Mouse (Mus musculus) olfactory bulb, adult 2 months (tissue): ENCODE measurements around the gene Crhr1. TPM values are rescaled to one million over a fixed set of nuclear protein-coding genes. Genes with fewer than 3 reads are reported as not detected.

Experiments
- H3K27ac ChIP-seq: fragments of 200-500 bp; 2 replicates; pipeline ENCODE4 v1.5.1; 2012; ENCODE audit warnings: low read depth, low read length; ENCODE audit not compliant: insufficient read depth
- H3K4me1 ChIP-seq: fragments of 200-500 bp; 2 replicates; pipeline ENCODE4 v1.6.1; 2012; ENCODE audit warnings: low read length; ENCODE audit not compliant: control insufficient read depth, insufficient read depth
- H3K4me3 ChIP-seq: fragments of 200-500 bp; 2 replicates; pipeline ENCODE4 v1.5.1; 2012; ENCODE audit warnings: mild to moderate bottlenecking, low read depth, low read length, moderate library complexity; ENCODE audit not compliant: insufficient read depth
- CTCF ChIP-seq: fragments of 200-500 bp; IDR thresholded peaks from 2 replicates; pipeline ENCODE4 v1.5.1; 2012; ENCODE audit warnings: low read depth, mild to moderate bottlenecking, low read length, moderate library complexity; ENCODE audit not compliant: insufficient read depth
- POLR2A ChIP-seq: fragments of 200-500 bp; IDR thresholded peaks from 2 replicates; pipeline ENCODE4 v1.6.1; 2012; ENCODE audit warnings: mild to moderate bottlenecking, low read depth, low read length, moderate library complexity; ENCODE audit not compliant: insufficient read depth
- WGBS: fragments of 180-500 bp; shearing (Covaris S2); methylation state at CpG from one replicate; pipeline ENCODE4 v1.1.7; 2018; 5-methylcytosine and 5-hydroxymethylcytosine counted together
- polyA plus RNA-seq: library from polyadenylated mRNA; stranded (reverse); fragments of >200 nt; gene quantifications from 2 replicates; pipeline ENCODE4 v1.2.4, GENCODE M21; 2012; ENCODE audit warnings: low replicate concordance; ENCODE audit not compliant: missing spikeins, insufficient read depth, insufficient read length

Gene Crhr1
- polyA plus RNA-seq = not detected in 2 replicates

DNA sequence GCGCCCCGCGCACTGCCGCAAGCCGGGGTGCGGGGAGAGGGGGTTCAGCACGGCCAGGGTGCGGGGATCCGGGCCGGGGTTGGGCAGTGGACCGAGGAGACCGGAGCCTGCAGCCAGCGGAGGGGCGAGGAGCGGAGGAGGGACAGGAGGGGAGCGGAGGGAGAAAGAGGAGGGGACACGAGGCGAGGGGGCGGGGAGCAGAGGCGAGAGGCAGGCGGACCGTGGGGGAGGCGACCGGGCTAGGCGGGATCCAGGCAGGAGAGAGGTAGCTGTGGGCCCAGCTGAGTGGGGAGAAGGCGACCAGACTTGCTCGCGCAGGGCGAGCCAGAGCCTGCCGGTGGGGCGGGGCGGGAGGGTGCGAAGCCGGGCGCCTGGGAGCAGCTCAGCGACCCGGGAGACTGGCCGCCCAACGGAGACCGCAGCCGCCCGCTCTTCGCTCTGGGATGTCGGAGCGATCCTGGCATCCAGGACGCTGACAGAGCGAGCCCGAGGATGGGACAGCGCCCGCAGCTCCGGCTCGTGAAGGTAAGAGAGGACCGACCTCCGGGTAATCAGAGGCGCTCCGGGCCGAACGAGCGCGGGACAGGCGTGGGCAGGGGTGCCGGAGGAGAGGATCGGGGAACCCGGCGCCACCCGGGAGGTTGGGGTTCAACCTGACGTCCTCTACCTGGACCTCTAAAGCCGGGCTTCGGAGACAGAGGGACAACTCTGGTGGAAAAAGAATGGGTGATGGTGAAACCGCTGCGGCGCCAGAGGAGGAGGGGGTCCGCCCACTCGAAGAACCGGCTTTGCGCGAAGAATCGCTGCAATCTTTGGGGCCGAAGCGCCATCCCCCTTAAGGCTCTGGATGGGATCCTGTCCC is at the start of gene Crhr1:
Crhr1 (plus strand) TSS at position 276 of the 862 bp plus-strand sequence.
- peaks cover 17% of the 10 kb centered on the region for H3K4me1 ChIP-seq
- TF ChIP-seq POLR2A = no peak; the same call in 1 of the 2 replicates
- TF ChIP-seq CTCF = no peak
- H3K4me3 ChIP-seq = peak within 1 kb of the TSS; percentile 85
- WGBS = under 1% methylated on average over 77 of the region's 80 CpGs
- peak within 1 kb of the TSS; percentile 35 for H3K27ac ChIP-seq

DNA sequence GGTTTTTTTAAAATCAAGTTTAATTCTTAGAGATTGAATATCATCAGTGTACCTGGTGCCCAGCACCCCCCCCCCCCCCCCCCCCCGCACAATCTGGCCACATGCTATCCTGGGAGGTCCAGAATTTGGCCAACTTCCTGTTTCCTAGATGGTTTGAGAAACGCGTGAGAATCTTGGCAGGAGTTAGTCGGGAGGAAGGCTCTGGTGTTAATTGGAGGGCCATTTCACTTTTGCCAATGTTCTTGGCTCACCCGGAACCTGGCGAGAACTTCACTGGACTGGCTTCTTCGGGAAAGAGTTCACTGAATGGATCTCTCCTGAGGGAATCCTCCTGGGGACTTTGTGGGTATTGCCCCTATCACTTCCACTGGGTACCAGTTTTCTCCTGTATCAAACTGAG is 49.4 kb upstream of the Crhr1 start:
- WGBS = 48% methylated on average over 7 of the region's 7 CpGs
- Histone ChIP-seq H3K27ac (no peak overlapping the region), H3K4me3 (no peak overlapping the region), H3K4me1 (peaks cover 18% of the 10 kb centered on the region)
- TF ChIP-seq POLR2A (no peak), CTCF (no peak)

DNA sequence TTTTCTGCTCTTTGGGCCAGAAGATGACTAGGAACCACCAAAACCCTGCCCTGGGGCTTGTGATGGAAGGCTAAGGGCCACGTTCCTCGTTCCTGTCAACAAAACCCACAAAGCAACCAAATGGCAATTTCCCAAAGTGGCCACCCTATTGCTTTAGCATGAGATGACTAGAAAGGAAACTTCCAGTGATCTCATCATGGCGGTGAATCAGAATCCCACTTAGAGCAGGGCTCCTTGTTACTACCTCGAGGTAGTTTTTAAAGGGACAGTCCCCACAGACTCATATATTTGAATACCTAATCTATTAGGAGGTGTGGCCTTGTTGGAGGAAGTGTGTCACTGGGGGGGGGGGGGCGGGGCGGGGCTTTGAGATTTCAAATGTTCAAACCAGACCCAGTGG is 48.9 kb upstream of the Crhr1 start:
- no peak for TF ChIP-seq CTCF
- TF ChIP-seq POLR2A = no peak
- no peak overlapping the region for H3K4me3 ChIP-seq
- H3K4me1 ChIP-seq = peaks cover 20% of the 10 kb centered on the region
- no peak overlapping the region for H3K27ac ChIP-seq
- WGBS = 70% methylated on average over 6 of the region's 6 CpGs

DNA sequence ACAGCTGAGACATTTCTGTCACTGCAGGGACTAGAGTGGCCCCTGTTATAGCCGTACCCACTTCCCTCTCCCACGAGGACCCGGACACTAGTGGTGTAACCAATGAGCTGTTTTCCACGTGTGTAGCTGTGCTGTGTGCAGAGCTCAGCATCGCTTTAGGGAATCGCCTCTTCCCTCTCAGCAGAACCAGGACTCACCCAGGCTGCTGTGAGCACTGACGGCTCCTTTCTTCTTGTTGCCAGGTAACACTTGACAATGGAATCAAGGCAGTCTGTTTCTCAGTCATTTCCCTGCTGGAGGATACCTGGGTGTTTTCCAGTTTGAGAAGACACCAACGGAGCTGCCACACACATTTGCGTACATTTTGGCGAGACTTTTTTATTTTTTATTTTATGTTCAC is 44.1 kb upstream of the Crhr1 start:
- H3K4me3 ChIP-seq = no peak overlapping the region
- WGBS = 55% methylated on average over 10 of the region's 10 CpGs
- H3K4me1 ChIP-seq = peaks cover 11% of the 10 kb centered on the region
- TF ChIP-seq POLR2A = no peak
- TF ChIP-seq CTCF = no peak
- no peak overlapping the region for H3K27ac ChIP-seq

DNA sequence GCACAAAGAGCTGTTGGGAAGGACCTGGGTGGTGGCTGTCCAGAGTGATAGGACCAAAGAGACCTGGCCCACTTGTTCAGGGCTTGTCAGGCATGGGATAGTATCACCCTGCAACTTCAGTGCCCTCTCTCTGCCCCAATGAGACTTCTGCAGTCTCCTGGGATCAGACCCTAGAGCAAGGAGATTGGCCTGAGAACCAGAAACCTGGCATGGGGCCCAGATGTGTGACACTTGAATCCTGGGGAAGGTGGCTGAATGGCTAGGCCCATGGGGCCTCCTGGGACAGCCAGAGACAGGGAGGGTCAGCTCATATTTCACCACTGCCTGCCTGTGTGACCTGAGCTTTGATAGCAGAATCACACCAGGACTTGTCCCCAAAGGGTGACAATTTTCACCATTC is 41.9 kb upstream of the Crhr1 start:
- no peak overlapping the region for H3K4me3 ChIP-seq
- H3K4me1 ChIP-seq = peaks cover 7% of the 10 kb centered on the region
- no peak for TF ChIP-seq POLR2A
- TF ChIP-seq CTCF = no peak
- no peak overlapping the region for H3K27ac ChIP-seq

DNA sequence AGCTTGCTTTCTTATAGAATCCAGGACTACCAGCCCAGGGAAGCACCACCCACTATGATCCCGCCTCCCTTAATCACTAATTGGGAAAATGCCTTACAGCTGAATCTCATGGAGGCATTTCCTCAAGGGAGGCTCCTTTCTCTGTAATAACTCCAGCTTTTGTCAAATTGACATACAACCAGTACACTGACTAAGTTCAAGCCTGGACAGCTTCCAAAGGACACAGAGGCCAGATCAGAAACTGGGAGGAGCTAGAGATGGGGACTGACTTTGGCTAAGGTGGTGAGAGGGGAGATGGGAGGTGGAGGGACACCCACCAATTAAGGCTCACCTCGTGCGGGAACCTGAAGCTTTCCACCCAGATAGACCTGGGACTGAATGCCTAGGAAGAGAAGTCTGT is 37.5 kb upstream of the Crhr1 start:
- WGBS = 72% methylated on average over 3 of the region's 3 CpGs
- TF ChIP-seq POLR2A = no peak
- no peak for TF ChIP-seq CTCF
- Histone ChIP-seq H3K27ac (no peak overlapping the region), H3K4me1 (peaks cover 16% of the 10 kb centered on the region), H3K4me3 (no peak overlapping the region)

DNA sequence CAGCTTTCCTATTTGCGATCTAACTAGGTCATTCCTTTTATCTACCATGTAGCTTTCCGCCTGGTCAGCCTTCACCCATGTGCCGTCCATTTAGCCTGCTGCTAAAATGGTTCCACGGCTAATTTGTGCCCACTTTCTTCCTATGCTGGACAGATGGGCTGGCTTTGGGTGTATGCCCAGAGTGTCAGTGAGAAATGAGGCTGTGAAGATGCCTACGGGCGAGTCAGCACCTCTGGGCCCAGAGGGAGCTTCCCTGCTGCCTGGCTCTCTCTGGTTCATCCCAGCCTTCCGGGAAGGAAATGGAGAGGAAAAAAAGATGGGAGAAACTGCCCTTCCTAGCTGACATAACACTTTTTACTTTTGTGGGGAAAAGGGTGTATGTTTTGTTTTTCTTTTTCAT is 36.1 kb upstream of the Crhr1 start:
- Histone ChIP-seq H3K27ac (no peak overlapping the region), H3K4me1 (peaks cover 16% of the 10 kb centered on the region), H3K4me3 (no peak overlapping the region)
- TF ChIP-seq POLR2A (no peak), CTCF (no peak)
- 77% methylated on average over 7 of the region's 7 CpGs for WGBS

DNA sequence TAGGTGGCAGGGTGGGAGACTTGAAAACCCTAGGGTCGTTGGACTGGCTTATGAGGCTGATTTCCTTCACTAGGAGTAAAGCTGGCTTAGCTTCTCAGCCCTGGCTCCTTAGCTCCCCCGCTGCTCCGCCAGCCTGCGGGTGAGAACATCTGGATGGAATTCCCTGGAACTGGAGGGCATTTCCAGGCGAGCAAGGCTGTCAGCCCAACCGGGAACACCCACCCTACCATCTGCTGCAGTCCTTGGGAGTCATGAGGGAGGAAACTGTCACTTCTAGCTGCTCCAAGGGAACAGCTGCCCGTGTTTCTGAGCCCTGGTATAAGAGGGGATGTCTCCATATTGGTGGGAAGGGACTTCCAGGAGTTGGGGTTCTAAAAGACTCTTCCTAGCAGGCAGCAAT is 33.1 kb upstream of the Crhr1 start:
- WGBS = 13% methylated on average over 7 of the region's 7 CpGs
- H3K4me3 ChIP-seq = no peak overlapping the region
- H3K27ac ChIP-seq = 0 out of 2 replicates have a peak overlapping the region, but pooled peaks have one; percentile 48
- no peak for TF ChIP-seq CTCF
- H3K4me1 ChIP-seq = peaks cover 23% of the 10 kb centered on the region

DNA sequence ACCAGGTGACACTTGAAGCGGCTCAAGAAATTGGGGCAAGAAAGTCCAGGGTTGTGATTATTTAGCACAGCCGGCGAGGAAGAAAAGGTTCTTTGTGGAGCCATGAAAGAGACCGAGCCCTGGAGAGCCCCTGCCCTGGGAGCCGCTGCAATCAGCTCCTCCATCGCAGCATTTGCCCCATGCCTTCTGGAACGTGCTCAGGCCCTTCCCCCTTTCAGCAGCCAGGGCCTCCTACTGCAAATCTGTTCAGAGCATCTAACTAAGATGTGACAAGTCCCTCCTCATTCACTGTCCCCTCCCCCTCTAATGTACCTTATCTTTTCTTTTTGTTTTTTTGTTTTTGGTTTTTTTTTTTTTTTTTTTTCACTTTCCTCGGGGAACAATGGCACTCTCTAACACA is 30.0 kb upstream of the Crhr1 start:
- WGBS = 52% methylated on average over 8 of the region's 8 CpGs
- TF ChIP-seq CTCF = no peak
- TF ChIP-seq POLR2A = no peak
- H3K27ac ChIP-seq = no peak overlapping the region
- peaks cover 41% of the 10 kb centered on the region for H3K4me1 ChIP-seq
- H3K4me3 ChIP-seq = no peak overlapping the region
